Mouse (Mus musculus) myocyte (in vitro differentiated cells): ENCODE results near the gene Ifnab.

Experiments
- MYOD1 ChIP-seq, 3 experiments: IDR thresholded peaks; one replicate each; pipeline ENCODE4 v1.6.1; 2011; ENCODE audit warnings: control low read depth in 2 of 3, low read depth in 2 of 3, mild to moderate bottlenecking in 2 of 3, moderate library complexity in 1 of 3; ENCODE audit not compliant: insufficient read length in 2 of 3, control insufficient read depth in 1 of 3
- POLR2A ChIP-seq: IDR thresholded peaks from one replicate; pipeline ENCODE4 v1.6.1; 2011; ENCODE audit warnings: low read depth, mild to moderate bottlenecking, control low read depth, moderate library complexity; ENCODE audit not compliant: insufficient read length
- TCF12 ChIP-seq: IDR thresholded peaks from one replicate; pipeline ENCODE4 v1.6.1; 2011; ENCODE audit warnings: mild to moderate bottlenecking, control low read depth; ENCODE audit not compliant: poor library complexity, insufficient read depth, severe bottlenecking
- USF1 ChIP-seq: IDR thresholded peaks from one replicate; pipeline ENCODE4 v1.6.1; 2011; ENCODE audit warnings: low read depth, mild to moderate bottlenecking, control low read depth, moderate library complexity

- no peak for TF ChIP-seq TCF12
- TF ChIP-seq POLR2A: no peak
- TF ChIP-seq USF1: no peak
- no peak for TF ChIP-seq MYOD1 (IDR thresholded peaks at IDR 0.05; ENCODE audit: control insufficient read depth in 1 of 3, insufficient read length in 2 of 3, low read depth in 2 of 3)
These were observed 36.2 kb upstream of the Ifnab start for GRCm38 (mm10) chr4:88727324-88727723.
